Comparison of ENCODE assay signal across 21 mouse cellular contexts in genomic region chr12:17674182-17674812, GRCm38 (mm10). TPM values are rescaled to one million over a fixed set of nuclear protein-coding genes. Genes with fewer than 3 reads are reported as not detected.
DNase-seq lines count a peak whose midpoint lies in the region; ATAC-seq and TF ChIP-seq lines count a peak whose summit lies in the region.
"Had no signal": no experiment of that assay in that cellular context is flagged by ENCODE, and none has a peak within 500 bp of the region (broad histone marks: within the 10 kb centered on the region; RNA-seq: fewer than 3 reads in every experiment).

No protein-coding gene starts in this region.

- H3ac ChIP-seq in C2C12 (ENCODE audit: control insufficient read depth, insufficient read length, low read depth) = no peak overlapping the region

- TF ChIP-seq EP300 in lung, postnatal 0 days (IDR thresholded peaks at IDR 0.05) = no peak

- H3K9me3 ChIP-seq in hindbrain, embryonic 10.5 days = no peaks in the 10 kb centered on the region
- no peaks in the 10 kb centered on the region for H3K9me3 ChIP-seq in hindbrain, postnatal 0 days (ENCODE audit: low read length)
- no peaks in the 10 kb centered on the region for H3K9me3 ChIP-seq in lung, postnatal 0 days (ENCODE audit: low read length)
- H3K9me3 ChIP-seq: forebrain, embryonic 15.5 days; heart, embryonic 13.5 days; hindbrain, embryonic 12.5 days; limb, embryonic 12.5 days; neural tube, embryonic 15.5 days had no signal

- H3K27me3 ChIP-seq in hindbrain, embryonic 10.5 days (ENCODE audit: insufficient read depth, poor library complexity, severe bottlenecking) = no peaks in the 10 kb centered on the region
- H3K27me3 ChIP-seq in hindbrain, postnatal 0 days (ENCODE audit: insufficient read depth, low read length) = no peaks in the 10 kb centered on the region
- H3K27me3 ChIP-seq in lung, postnatal 0 days (replicated peaks; ENCODE audit: insufficient read depth, low read length) = no peaks in the 10 kb centered on the region
- no peaks in the 10 kb centered on the region for H3K27me3 ChIP-seq in C2C12 (ENCODE audit: control insufficient read depth, insufficient read depth, insufficient read length)
- H3K27me3 ChIP-seq: forebrain, embryonic 15.5 days; hindbrain, embryonic 12.5 days; limb, embryonic 12.5 days; neural tube, embryonic 15.5 days had no signal

- no peaks in the 10 kb centered on the region for H3K79me2 ChIP-seq in C2C12 (ENCODE audit: control insufficient read depth, insufficient read depth)

- no peaks in the 10 kb centered on the region for H3K79me3 ChIP-seq in C2C12 (ENCODE audit: low read depth)

- WGBS in hindbrain, embryonic 10.5 days = 48% methylated on average over 6 of the region's 6 CpGs
- WGBS in hindbrain, postnatal 0 days = 48% methylated on average over 6 of the region's 6 CpGs
- 43% methylated on average over 6 of the region's 6 CpGs for WGBS in lung, postnatal 0 days

- no peak overlapping the region for H3K9ac ChIP-seq in hindbrain, postnatal 0 days (replicated peaks; ENCODE audit: low read length)
- no peak overlapping the region for H3K9ac ChIP-seq in lung, postnatal 0 days (replicated peaks; ENCODE audit: low read depth)
- H3K9ac ChIP-seq: forebrain, embryonic 15.5 days; heart, embryonic 13.5 days; hindbrain, embryonic 12.5 days; limb, embryonic 12.5 days; liver, embryonic 14.5 days; neural tube, embryonic 15.5 days had no signal

- H3K4me3 ChIP-seq in hindbrain, embryonic 10.5 days = no peak overlapping the region
- no peak overlapping the region for H3K4me3 ChIP-seq in hindbrain, postnatal 0 days (ENCODE audit: low read length)
- no peak overlapping the region for H3K4me3 ChIP-seq in lung, postnatal 0 days (ENCODE audit: low read depth, low read length)
- H3K4me3 ChIP-seq in C2C12 (ENCODE audit: insufficient read depth, poor library complexity, severe bottlenecking) = no peak overlapping the region
- H3K4me3 ChIP-seq: forebrain, embryonic 15.5 days; heart, embryonic 13.5 days; hindbrain, embryonic 12.5 days; limb, embryonic 12.5 days; neural tube, embryonic 15.5 days had no signal

- DNase-seq in hindbrain, embryonic 10.5 days (ENCODE audit: low spot score) = peak; percentile 16
- no peak for DNase-seq in hindbrain, postnatal 0 days (ENCODE audit: low spot score)
- peak; percentile 9 for DNase-seq in lung, postnatal 0 days (ENCODE audit: low spot score)
- no peak for DNase-seq in lung, postnatal 25 days (ENCODE audit: low spot score)
- peak; percentile 12 for DNase-seq in embryo, embryonic 9.5 days (ENCODE audit: extremely low spot score)
- DNase-seq in ovary, postnatal 36 days (ENCODE audit: low spot score) = no peak
- DNase-seq in layer of hippocampus, adult 9-10 months (ENCODE audit: low spot score) = no peak
- DNase-seq: adrenal gland, postnatal 25 days; cerebellum, adult 2 months; gastrocnemius, postnatal 36 days; layer of hippocampus, adult 9-11 months; thymus, adult 18-20 months had no signal

- no peaks in the 10 kb centered on the region for H3K36me3 ChIP-seq in hindbrain, embryonic 10.5 days
- no peaks in the 10 kb centered on the region for H3K36me3 ChIP-seq in hindbrain, postnatal 0 days (ENCODE audit: insufficient read depth, low read length)
- no peaks in the 10 kb centered on the region for H3K36me3 ChIP-seq in lung, postnatal 0 days (ENCODE audit: insufficient read depth, low read length)
- H3K36me3 ChIP-seq in C2C12 (ENCODE audit: control insufficient read depth, insufficient read depth) = no peaks in the 10 kb centered on the region
- H3K36me3 ChIP-seq: forebrain, embryonic 15.5 days; heart, embryonic 13.5 days; hindbrain, embryonic 12.5 days; limb, embryonic 12.5 days; neural tube, embryonic 15.5 days had no signal

- no peak overlapping the region for H3K4me2 ChIP-seq in hindbrain, postnatal 0 days (ENCODE audit: low read depth, low read length)
- no peak overlapping the region for H3K4me2 ChIP-seq in lung, postnatal 0 days (replicated peaks; ENCODE audit: low read depth, low read length)
- H3K4me2 ChIP-seq: forebrain, embryonic 15.5 days; heart, embryonic 13.5 days; hindbrain, embryonic 12.5 days; limb, embryonic 12.5 days; neural tube, embryonic 15.5 days had no signal

- ATAC-seq in hindbrain, postnatal 0 days = no peak
- peak; percentile 37; the same call in 1 of the 2 replicates for ATAC-seq in lung, postnatal 0 days
- ATAC-seq: forebrain, embryonic 15.5 days; intestine, embryonic 16.5 days had no signal

- peaks cover 15% of the 10 kb centered on the region for H3K4me1 ChIP-seq in hindbrain, embryonic 10.5 days (replicated peaks)
- no peaks in the 10 kb centered on the region for H3K4me1 ChIP-seq in hindbrain, postnatal 0 days (ENCODE audit: insufficient read depth, low read length)
- H3K4me1 ChIP-seq in lung, postnatal 0 days (ENCODE audit: insufficient read depth, low read depth, low read length) = no peaks in the 10 kb centered on the region
- H3K4me1 ChIP-seq: forebrain, embryonic 15.5 days; hindbrain, embryonic 12.5 days; limb, embryonic 12.5 days; neural tube, embryonic 15.5 days had no signal

- TF ChIP-seq CTCF in hindbrain, postnatal 0 days (IDR thresholded peaks at IDR 0.05; ENCODE audit: low read depth) = no peak
- no peak for TF ChIP-seq CTCF in lung, postnatal 0 days (IDR thresholded peaks at IDR 0.05)
- no peak for TF ChIP-seq CTCF in C2C12 (IDR thresholded peaks at IDR 0.05; ENCODE audit: control insufficient read depth, insufficient read depth, insufficient read length)

- H3K27ac ChIP-seq in hindbrain, embryonic 10.5 days = peak overlapping the region; percentile 63
- no peak overlapping the region for H3K27ac ChIP-seq in hindbrain, postnatal 0 days
- no peak overlapping the region for H3K27ac ChIP-seq in lung, postnatal 0 days (ENCODE audit: low read length)
- H3K27ac ChIP-seq: forebrain, embryonic 15.5 days; heart, embryonic 13.5 days; hindbrain, embryonic 12.5 days; kidney, postnatal 0 days; limb, embryonic 12.5 days; liver, embryonic 14.5 days; neural tube, embryonic 15.5 days had no signal

TF ChIP-seq in C2C12, 6 proteins besides CTCF, POLR2A, EP300 and RAD21:
- TF ChIP-seq USF1 (IDR thresholded peaks at IDR 0.05; ENCODE audit: low read depth) (no peak), MYOD1 (IDR thresholded peaks at IDR 0.05; ENCODE audit: control insufficient read depth, insufficient read length, low read depth) (peak; percentile 24), MYOG (IDR thresholded peaks at IDR 0.05; ENCODE audit: control insufficient read depth, extremely low read depth, insufficient read length) (no peak)
TF ChIP-seq in C2C12: peak in this region for 1.

RNA-seq across cellular contexts. Expression of gene Hpcal1, which starts 16.4 kb away (rescaled TPM):
- 35.9 and 39.9 TPM in 2 replicates for polyA plus RNA-seq in hindbrain, embryonic 10.5 days (2016; fragmentation: Nextera tagmentation; extraction: Ambion mirVana)
- total RNA-seq in hindbrain, postnatal 0 days (2014; rRNA removed) = 93.9 and 95.2 TPM in 2 replicates
- polyA plus RNA-seq in hindbrain, postnatal 0 days (2015; fragmentation: Nextera tagmentation; extraction: Ambion mirVana) = 171 and 180 TPM in 2 replicates
- 127 and 145 TPM in 2 replicates for polyA plus RNA-seq in lung, postnatal 0 days (2015; fragmentation: Nextera tagmentation; extraction: Ambion mirVana)
- 114 TPM for polyA plus RNA-seq in C2C12 (2012; fragmentation: generic; extraction: Trizol)

Comparison
In these comparisons a context has a peak if more than half of its experiments do, and no peak if none do; other contexts are left out.
1. DNase-seq: peak in hindbrain, embryonic 10.5 days (single experiment), lung, postnatal 0 days (single experiment) and embryo, embryonic 9.5 days (single experiment); none in hindbrain, postnatal 0 days (single experiment), lung, postnatal 25 days (single experiment), ovary, postnatal 36 days (single experiment) and layer of hippocampus, adult 9-10 months (single experiment).